Mouse (Mus musculus) left cerebral cortex, adult 2 months (tissue): ENCODE measurements around the gene 1810010H24Rik. TPM values are rescaled to one million over a fixed set of nuclear protein-coding genes. Genes with fewer than 3 reads are reported as not detected.
"Not testable (repeated sequence)": the region's sequence is repeated elsewhere in the genome, so short reads cannot be mapped to it uniquely, and the experiment has no call there.

ENCODE experiments used
- DNase-seq, 2 experiments: peaks; one replicate each; pipeline ENCODE4 v3.0.0; 2021 to 2022; ENCODE audit warnings: low spot score in 2 of 2, mixed read lengths in 1 of 2; ENCODE audit errors: extremely low spot score in 1 of 2
- H3K27ac ChIP-seq: fragments of 200-600 bp; 2 replicates; pipeline ENCODE4 v1.8.1; 2022
- H3K4me3 ChIP-seq: fragments of 200-600 bp; 2 replicates; pipeline ENCODE4 v1.8.1; 2022
- CTCF ChIP-seq: fragments of 200-600 bp; IDR thresholded peaks from 2 replicates; pipeline ENCODE4 v1.8.1; 2022; ENCODE audit warnings: antibody characterized with exemption, mild to moderate bottlenecking, moderate library complexity
- intact Hi-C: fragments of 180-260 bp; cut with DNase I; formaldehyde crosslinking; loops from one replicate; pipeline ENCODE4 v1.15.1; 2025
- total RNA-seq, 2 experiments: library from RNA; stranded (reverse); gene quantifications; 2 replicates each; pipeline ENCODE4 v1.2.3; 2021

1810010H24Rik gene
- total RNA-seq, 2 experiments from 2014 or later = 2.7 to 3.3 TPM

DNA sequence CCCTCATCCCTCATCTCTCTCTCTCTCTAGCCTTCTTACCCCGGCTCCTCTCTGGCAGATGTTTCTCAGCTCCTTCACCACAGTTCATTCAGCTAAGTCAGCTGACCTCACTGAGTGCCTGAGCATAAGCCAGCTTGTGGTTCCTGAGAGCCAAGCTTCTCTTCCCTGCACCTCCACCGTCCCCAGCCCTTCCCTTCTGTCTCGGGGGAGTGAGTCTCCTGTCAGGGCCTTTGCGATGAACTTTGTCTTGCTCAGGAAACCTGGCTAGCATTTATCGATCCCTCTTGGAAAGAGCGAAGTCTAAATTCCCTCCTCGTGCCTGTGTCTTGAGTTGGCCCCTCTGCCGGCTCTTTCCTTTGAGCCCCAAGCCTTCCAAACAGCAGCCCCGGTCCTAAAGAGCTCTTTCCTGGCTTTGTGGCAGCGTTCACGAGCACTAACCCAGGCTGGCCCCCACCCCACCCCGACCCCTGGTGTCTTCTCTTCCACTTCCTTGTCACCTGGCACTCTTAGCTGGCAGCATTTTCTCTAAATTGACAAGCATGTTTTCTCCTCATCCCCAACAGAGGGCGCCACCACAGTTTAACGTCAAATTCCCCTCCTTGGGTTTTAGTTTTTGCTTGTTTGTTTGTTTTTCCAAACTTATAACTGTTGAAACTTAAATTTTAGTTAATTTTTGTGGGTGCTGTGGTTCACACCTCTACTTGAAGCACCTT lies 10.7 kb upstream of the 1810010H24Rik start:
- TF ChIP-seq CTCF = peak; percentile 45
- intact Hi-C loops = no loop called here
- DNase-seq = no peak
- no peak overlapping the region for H3K4me3 ChIP-seq
- H3K27ac ChIP-seq = no peak overlapping the region

DNA sequence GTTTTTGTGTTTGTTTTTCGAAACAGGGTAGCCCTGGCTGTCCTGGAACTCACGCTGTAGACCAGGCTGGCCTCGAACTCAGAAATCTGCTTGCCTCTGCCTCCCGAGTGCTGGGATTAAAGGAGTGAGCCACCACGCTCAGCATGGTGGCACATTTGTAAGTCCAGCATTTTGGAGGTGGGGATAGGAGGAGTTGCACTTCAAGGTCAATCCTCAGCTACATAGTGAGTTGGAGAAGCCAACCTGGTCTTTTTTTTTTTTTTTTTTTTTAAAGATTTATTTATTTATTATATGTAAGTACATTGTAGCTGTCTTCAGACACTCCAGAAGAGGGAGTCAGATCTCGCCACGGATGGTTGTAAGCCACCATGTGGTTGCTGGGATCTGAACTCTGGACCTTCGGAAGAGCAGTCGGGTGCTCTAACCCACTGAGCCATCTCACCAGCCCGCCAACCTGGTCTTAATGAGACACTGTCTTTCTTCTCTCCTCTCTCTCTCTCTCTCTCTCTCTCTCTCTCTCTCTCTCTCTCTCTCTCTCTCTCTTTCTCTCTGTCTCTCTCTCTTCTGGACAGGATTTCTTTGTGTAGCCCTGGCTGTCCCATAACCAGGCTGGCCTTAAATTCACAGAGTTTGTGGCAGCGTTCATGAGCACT lies 9.8 kb upstream of the 1810010H24Rik start:
- DNase-seq, H3K4me3 ChIP-seq, H3K27ac ChIP-seq, intact Hi-C loops: not testable (repeated sequence)

DNA sequence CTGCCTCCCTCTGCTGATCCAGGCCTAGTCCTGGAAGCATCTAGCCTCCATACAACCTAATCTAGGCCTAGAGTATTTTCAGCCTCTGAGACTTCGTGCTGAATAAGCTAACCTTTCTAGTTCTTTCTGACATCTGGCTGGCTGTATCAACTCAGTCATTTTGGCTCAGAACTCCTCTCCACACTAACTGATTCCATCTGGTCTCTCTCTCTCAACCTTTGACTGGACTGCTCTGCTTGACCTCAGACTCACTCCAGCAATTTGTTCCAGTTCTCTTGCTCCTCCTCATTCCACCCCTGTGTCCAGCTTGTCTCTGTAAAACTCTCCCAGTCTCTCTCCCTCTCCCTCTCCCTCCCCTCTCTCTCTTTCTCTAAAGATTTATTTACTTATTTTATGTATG lies 8.6 kb upstream of the 1810010H24Rik start:
- intact Hi-C loops = no loop called here
- H3K27ac ChIP-seq = no peak overlapping the region
- H3K4me3 ChIP-seq = no peak overlapping the region
- TF ChIP-seq CTCF = no peak
- no peak for DNase-seq

DNA sequence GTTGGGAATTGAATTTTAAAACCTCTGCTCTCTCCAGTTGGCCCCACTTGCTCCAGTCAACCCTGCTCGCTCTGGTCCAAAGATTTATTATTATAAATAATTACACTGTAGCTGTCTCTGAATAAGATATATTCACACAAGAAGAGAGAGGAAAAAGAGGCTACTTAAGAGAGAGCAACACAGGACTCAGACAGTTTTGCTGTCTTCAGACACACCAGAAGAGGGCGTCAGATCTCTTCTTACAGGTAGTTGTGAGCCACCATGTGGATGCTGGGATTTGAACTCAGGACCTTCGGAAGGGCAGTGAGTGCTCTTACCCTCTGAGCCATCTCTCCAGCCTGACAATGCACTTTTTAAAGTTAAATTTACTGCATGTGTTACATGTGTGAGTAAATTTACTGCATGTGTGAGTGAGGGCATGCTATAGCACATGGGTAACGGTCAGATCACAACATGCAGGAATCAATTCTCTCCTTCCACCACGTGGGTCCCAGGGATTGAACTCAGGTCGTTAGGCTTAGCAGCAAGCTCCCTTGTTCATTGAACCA lies 8.1 kb upstream of the 1810010H24Rik start:
- TF ChIP-seq CTCF = no peak
- H3K27ac ChIP-seq = no peak overlapping the region
- H3K4me3 ChIP-seq = no peak overlapping the region
- intact Hi-C loops = no loop called here
- DNase-seq = no peak

DNA sequence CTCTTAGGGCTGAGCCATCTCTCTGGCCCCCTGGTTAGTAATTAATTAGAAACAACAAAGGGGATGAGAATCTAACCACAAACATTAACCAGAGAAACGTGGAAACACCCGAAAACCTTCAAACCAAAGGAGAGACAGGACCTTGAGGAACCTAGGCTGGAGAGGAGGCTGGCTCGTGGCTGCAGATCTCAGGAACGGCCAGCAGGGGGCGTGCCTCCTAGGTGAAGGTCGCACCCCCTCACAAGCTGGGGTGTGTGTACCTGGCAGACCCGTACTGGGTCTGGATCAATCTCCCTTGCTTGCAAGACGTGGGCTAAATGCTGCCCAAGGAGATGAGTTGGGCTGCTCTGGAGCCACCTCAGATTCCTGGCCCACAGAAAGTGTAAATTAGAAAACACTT lies 6.9 kb upstream of the 1810010H24Rik start:
- intact Hi-C loops = no loop called here
- H3K4me3 ChIP-seq = no peak overlapping the region
- no peak overlapping the region for H3K27ac ChIP-seq
- no peak for DNase-seq
- peak; percentile 32 for TF ChIP-seq CTCF

DNA sequence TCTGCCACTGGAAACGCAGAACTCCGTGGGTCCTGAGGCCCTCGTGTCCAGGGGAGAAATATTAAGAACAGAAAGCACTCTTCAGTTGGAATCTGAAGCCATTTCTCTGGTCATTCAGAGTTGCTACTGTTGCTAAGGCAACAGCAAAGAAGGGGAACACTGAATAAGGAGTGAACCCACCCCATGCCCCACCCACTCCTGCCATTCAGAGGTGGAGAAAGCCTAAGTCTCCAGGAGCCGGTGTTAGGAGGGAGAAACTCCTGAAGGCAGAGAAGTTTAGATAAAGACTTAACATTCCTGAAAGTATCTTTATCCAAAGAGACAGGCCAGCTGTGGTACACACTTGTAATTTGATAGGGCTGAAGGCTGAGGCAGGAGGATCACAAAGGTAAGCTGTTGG lies 6.2 kb upstream of the 1810010H24Rik start:
- TF ChIP-seq CTCF = no peak
- intact Hi-C loops = no loop called here
- no peak for DNase-seq
- H3K27ac ChIP-seq = no peak overlapping the region
- no peak overlapping the region for H3K4me3 ChIP-seq

DNA sequence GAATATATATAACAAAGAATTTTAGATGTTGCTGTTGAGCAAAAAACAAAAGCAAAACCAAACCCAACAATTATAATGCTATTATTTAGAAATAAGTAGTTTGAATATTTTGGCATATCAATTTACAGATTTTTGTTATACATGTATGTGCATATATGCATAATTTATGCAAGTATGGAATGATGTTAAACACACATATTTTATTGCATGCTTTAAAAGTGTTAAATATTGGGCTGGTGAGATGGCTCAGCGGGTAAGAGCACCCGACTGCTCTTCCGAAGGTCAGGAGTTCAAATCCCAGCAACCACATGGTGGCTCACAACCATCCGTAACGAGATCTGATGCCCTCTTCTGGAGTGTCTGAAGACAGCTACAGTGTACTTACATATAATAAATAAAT lies 5.8 kb upstream of the 1810010H24Rik start:
- DNase-seq, intact Hi-C loops, H3K27ac ChIP-seq, H3K4me3 ChIP-seq: not testable (repeated sequence)

DNA sequence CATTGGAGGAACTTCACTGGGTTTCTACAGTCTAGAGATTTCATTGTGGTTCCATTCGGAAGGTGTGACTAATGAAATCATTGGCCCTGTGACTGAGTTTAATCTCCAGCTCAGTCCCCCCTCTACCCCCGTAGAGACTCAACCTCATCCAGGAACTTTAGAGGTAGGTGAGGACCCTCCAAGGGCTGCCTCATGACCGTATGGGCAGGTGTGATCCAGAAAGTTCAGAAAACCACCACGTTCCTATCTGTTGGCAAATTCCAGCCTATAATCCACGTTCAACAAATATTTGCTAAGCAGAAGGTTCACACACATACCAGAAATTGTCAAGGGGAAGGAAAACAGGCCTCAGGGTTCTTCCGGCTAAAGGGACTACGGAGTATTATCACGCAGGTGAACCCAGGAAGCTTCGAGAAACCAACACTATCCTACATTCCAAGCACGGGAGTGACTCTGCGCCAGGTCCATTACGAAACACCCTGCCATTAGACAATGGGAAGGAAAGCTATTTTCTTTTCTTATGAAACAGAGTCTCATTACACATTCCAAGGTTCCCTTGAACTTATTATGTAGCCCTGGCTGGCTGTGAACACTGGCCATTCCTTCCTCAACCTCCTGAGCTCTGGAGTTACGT lies 3.3 kb upstream of the 1810010H24Rik start:
- intact Hi-C loops = no loop called here
- H3K27ac ChIP-seq = no peak overlapping the region
- TF ChIP-seq CTCF = no peak
- no peak overlapping the region for H3K4me3 ChIP-seq
- DNase-seq = no peak

DNA sequence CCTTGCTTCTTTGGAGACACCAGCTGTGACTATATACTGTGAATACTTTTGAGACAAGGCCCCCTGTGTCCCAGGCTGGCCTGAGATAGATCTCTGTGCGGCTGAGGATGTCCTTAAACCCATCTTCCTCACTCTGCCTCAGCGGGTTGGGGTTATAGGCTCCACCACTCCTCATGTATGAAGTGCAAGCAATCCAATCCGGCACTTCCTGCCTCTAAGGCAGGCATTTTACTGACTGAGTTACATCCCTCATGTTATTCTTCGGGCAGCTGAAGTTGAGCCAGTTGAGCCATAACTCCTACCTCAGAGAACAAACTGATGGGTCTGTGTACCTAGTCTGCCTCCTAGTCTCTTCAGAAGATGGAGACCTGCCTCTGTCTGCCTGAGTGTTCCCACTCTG lies 1.1 kb upstream of the 1810010H24Rik start:
- no peak overlapping the region for H3K4me3 ChIP-seq
- intact Hi-C loops = no loop called here
- no peak overlapping the region for H3K27ac ChIP-seq
- DNase-seq = no peak
- no peak for TF ChIP-seq CTCF

DNA sequence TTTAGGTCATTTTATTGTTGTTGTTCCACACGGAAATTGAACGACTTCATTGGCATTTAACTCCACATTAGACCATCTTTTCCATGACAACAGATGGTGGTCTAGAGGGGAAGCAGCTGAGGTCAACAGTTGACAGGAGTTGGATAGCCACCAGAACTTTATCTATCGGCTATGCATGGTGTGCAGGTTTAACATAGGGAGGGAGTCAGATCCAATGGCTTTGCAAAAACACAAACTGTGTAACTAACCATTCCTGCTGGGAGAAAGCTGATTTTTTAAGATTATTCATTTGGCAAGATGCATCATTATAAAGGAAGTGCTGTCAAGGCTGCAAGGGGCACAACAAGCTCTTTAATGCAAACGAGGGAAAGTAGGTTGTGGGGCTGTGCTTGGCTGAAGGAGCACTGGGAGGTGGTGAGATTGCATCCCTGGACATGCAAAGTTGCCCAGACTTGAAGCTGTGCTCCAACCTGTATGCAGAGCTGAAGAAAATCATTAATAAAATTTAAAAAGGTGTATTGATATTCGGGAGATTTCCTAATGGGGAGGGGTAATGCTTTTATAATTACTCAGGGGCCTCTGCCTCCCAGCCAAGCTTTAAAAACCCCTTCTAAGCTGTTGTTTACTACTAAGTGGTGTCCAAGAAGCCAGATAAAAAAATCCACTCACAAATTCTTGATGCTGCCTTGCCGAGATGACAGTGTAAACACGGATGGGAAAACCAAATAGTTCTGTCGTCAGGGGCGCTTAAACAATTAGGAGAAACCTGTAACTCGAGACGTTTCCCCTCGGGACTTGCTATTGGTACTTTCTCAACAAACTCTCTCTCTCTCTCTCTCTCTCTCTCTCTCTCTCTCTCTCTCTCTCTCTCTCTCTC lies 1.3 kb downstream of the 1810010H24Rik start:
- Histone ChIP-seq H3K27ac (no peak overlapping the region), H3K4me3 (no peak overlapping the region)
- intact Hi-C loops = loop anchor here (1.0 to 5.0 kb wide), 2 partner anchors 13 to 239 kb away; partner anchors contain the start of genes Cep95 and Ddx5
- no peak for DNase-seq
- no peak for TF ChIP-seq CTCF
